Mouse (Mus musculus): Measurements from ENCODE around the gene Gramd1b. TPM values are rescaled to one million over a fixed set of nuclear protein-coding genes. Genes with fewer than 3 reads are reported as not detected.

The Gramd1b gene
- polyA plus RNA-seq, 1 experiment from 2014 or later = 19.5 TPM

GRCm38 (mm10) chr9:40426282-40426964 lies 104.8 kb downstream of the Gramd1b start:
- no peak overlapping the region for H3K4me2 ChIP-seq (ENCODE audit: low read length)
- H3K4me3 ChIP-seq (replicated peaks; ENCODE audit: low read length) = no peak overlapping the region
- H3K4me1 ChIP-seq (replicated peaks; ENCODE audit: control insufficient read depth, insufficient read depth, low read length) = no peaks in the 10 kb centered on the region
- H3K36me3 ChIP-seq (ENCODE audit: control insufficient read depth, insufficient read depth) = no peaks in the 10 kb centered on the region
- no peaks in the 10 kb centered on the region for H3K9me3 ChIP-seq (ENCODE audit: control insufficient read depth, low read length)
- H3K27ac ChIP-seq (ENCODE audit: low read length) = no peak overlapping the region
- no peaks in the 10 kb centered on the region for H3K27me3 ChIP-seq (replicated peaks; ENCODE audit: control insufficient read depth, insufficient read depth, low read length)
- no peak for ATAC-seq
- no peak overlapping the region for H3K9ac ChIP-seq (replicated peaks; ENCODE audit: low read depth, low read length)
- WGBS = 84% methylated on average over 9 of the region's 9 CpGs

- ATAC-seq = no peak
- H3K36me3 ChIP-seq (ENCODE audit: control insufficient read depth, insufficient read depth) = no peaks in the 10 kb centered on the region
- H3K27me3 ChIP-seq (replicated peaks; ENCODE audit: control insufficient read depth, insufficient read depth, low read length) = no peaks in the 10 kb centered on the region
- H3K4me3 ChIP-seq (replicated peaks; ENCODE audit: low read length) = no peak overlapping the region
- H3K27ac ChIP-seq (ENCODE audit: low read length) = no peak overlapping the region
- H3K9me3 ChIP-seq (ENCODE audit: control insufficient read depth, low read length) = no peaks in the 10 kb centered on the region
- H3K9ac ChIP-seq (replicated peaks; ENCODE audit: low read depth, low read length) = no peak overlapping the region
- no peak overlapping the region for H3K4me2 ChIP-seq (ENCODE audit: low read length)
- H3K4me1 ChIP-seq (replicated peaks; ENCODE audit: control insufficient read depth, insufficient read depth, low read length) = no peaks in the 10 kb centered on the region
These were observed 106.3 kb downstream of the Gramd1b start for GRCm38 (mm10) chr9:40424874-40425273.

- ATAC-seq = no peak
- H3K27ac ChIP-seq (ENCODE audit: low read length) = no peak overlapping the region
- H3K4me2 ChIP-seq (ENCODE audit: low read length) = no peak overlapping the region
- no peaks in the 10 kb centered on the region for H3K27me3 ChIP-seq (replicated peaks; ENCODE audit: control insufficient read depth, insufficient read depth, low read length)
- whole genome bisulfite sequencing = 84% methylated on average over 6 of the region's 6 CpGs
- H3K9me3 ChIP-seq (ENCODE audit: control insufficient read depth, low read length) = no peaks in the 10 kb centered on the region
- no peaks in the 10 kb centered on the region for H3K4me1 ChIP-seq (replicated peaks; ENCODE audit: control insufficient read depth, insufficient read depth, low read length)
- no peak overlapping the region for H3K9ac ChIP-seq (replicated peaks; ENCODE audit: low read depth, low read length)
- H3K4me3 ChIP-seq (replicated peaks; ENCODE audit: low read length) = no peak overlapping the region
- no peaks in the 10 kb centered on the region for H3K36me3 ChIP-seq (ENCODE audit: control insufficient read depth, insufficient read depth)
These were observed 107.7 kb downstream of the Gramd1b start for GRCm38 (mm10) chr9:40423427-40423867.

- Histone ChIP-seq H3K4me2 (ENCODE audit: low read length) (no peak overlapping the region), H3K4me1 (replicated peaks; ENCODE audit: control insufficient read depth, insufficient read depth, low read length) (no peaks in the 10 kb centered on the region), H3K4me3 (replicated peaks; ENCODE audit: low read length) (no peak overlapping the region), H3K27ac (ENCODE audit: low read length) (no peak overlapping the region), H3K36me3 (ENCODE audit: control insufficient read depth, insufficient read depth) (no peaks in the 10 kb centered on the region), H3K9me3 (ENCODE audit: control insufficient read depth, low read length) (no peaks in the 10 kb centered on the region), H3K27me3 (replicated peaks; ENCODE audit: control insufficient read depth, insufficient read depth, low read length) (no peaks in the 10 kb centered on the region), H3K9ac (replicated peaks; ENCODE audit: low read depth, low read length) (no peak overlapping the region)
- ATAC-seq = no peak
- WGBS = 77% methylated on average over 11 of the region's 11 CpGs
These were observed 108.7 kb downstream of the Gramd1b start for GRCm38 (mm10) chr9:40422368-40423057.

GRCm38 (mm10) chr9:40420652-40421335 lies 110.4 kb downstream of the Gramd1b start:
- no peaks in the 10 kb centered on the region for H3K9me3 ChIP-seq (ENCODE audit: control insufficient read depth, low read length)
- ATAC-seq = no peak
- WGBS = 87% methylated on average over 15 of the region's 15 CpGs
- no peaks in the 10 kb centered on the region for H3K27me3 ChIP-seq (replicated peaks; ENCODE audit: control insufficient read depth, insufficient read depth, low read length)
- H3K4me2 ChIP-seq (ENCODE audit: low read length) = no peak overlapping the region
- no peak overlapping the region for H3K9ac ChIP-seq (replicated peaks; ENCODE audit: low read depth, low read length)
- H3K4me1 ChIP-seq (replicated peaks; ENCODE audit: control insufficient read depth, insufficient read depth, low read length) = no peaks in the 10 kb centered on the region
- no peaks in the 10 kb centered on the region for H3K36me3 ChIP-seq (ENCODE audit: control insufficient read depth, insufficient read depth)
- no peak overlapping the region for H3K27ac ChIP-seq (ENCODE audit: low read length)
- H3K4me3 ChIP-seq (replicated peaks; ENCODE audit: low read length) = no peak overlapping the region

- no peak for ATAC-seq
- Histone ChIP-seq H3K9ac (replicated peaks; ENCODE audit: low read depth, low read length) (no peak overlapping the region), H3K27ac (ENCODE audit: low read length) (no peak overlapping the region), H3K9me3 (ENCODE audit: control insufficient read depth, low read length) (no peaks in the 10 kb centered on the region), H3K36me3 (ENCODE audit: control insufficient read depth, insufficient read depth) (no peaks in the 10 kb centered on the region), H3K4me3 (replicated peaks; ENCODE audit: low read length) (no peak overlapping the region), H3K4me2 (ENCODE audit: low read length) (no peak overlapping the region), H3K27me3 (replicated peaks; ENCODE audit: control insufficient read depth, insufficient read depth, low read length) (no peaks in the 10 kb centered on the region), H3K4me1 (replicated peaks; ENCODE audit: control insufficient read depth, insufficient read depth, low read length) (peaks cover 4% of the 10 kb centered on the region)
- 83% methylated on average over 5 of the region's 5 CpGs for WGBS
These were observed 112.4 kb downstream of the Gramd1b start for GRCm38 (mm10) chr9:40418803-40419202.

- no peak for ATAC-seq
- WGBS = 91% methylated on average over 7 of the region's 7 CpGs
- H3K4me1 ChIP-seq (replicated peaks; ENCODE audit: control insufficient read depth, insufficient read depth, low read length) = peaks cover 4% of the 10 kb centered on the region
These were observed 115.0 kb downstream of the Gramd1b start for GRCm38 (mm10) chr9:40416150-40416549.

GRCm38 (mm10) chr9:40414904-40415766 lies 116.0 kb downstream of the Gramd1b start:
- H3K9ac ChIP-seq (replicated peaks; ENCODE audit: low read depth, low read length) = peak overlapping the region; percentile 67
- H3K27ac ChIP-seq (ENCODE audit: low read length) = peak overlapping the region; percentile 64
- H3K4me2 ChIP-seq (ENCODE audit: low read length) = peak overlapping the region; percentile 86
- no peaks in the 10 kb centered on the region for H3K27me3 ChIP-seq (replicated peaks; ENCODE audit: control insufficient read depth, insufficient read depth, low read length)
- no peaks in the 10 kb centered on the region for H3K9me3 ChIP-seq (ENCODE audit: control insufficient read depth, low read length)
- H3K4me3 ChIP-seq (replicated peaks; ENCODE audit: low read length) = peak overlapping the region; percentile 60
- peak; percentile 67 for ATAC-seq
- WGBS = 35% methylated on average over 18 of the region's 18 CpGs
- peaks cover 4% of the 10 kb centered on the region for H3K4me1 ChIP-seq (replicated peaks; ENCODE audit: control insufficient read depth, insufficient read depth, low read length)
- H3K36me3 ChIP-seq (ENCODE audit: control insufficient read depth, insufficient read depth) = no peaks in the 10 kb centered on the region

More at GRCm38 (mm10) chr9:40416150-40416549, 115.0 kb downstream of the Gramd1b start:
- no peak overlapping the region for H3K27ac ChIP-seq (ENCODE audit: low read length)
- H3K27me3 ChIP-seq (replicated peaks; ENCODE audit: control insufficient read depth, insufficient read depth, low read length) = no peaks in the 10 kb centered on the region
- H3K9ac ChIP-seq (replicated peaks; ENCODE audit: low read depth, low read length) = no peak overlapping the region
- H3K4me3 ChIP-seq (replicated peaks; ENCODE audit: low read length) = no peak overlapping the region
- no peaks in the 10 kb centered on the region for H3K9me3 ChIP-seq (ENCODE audit: control insufficient read depth, low read length)
- no peak overlapping the region for H3K4me2 ChIP-seq (ENCODE audit: low read length)
- no peaks in the 10 kb centered on the region for H3K36me3 ChIP-seq (ENCODE audit: control insufficient read depth, insufficient read depth)
